Mouse (Mus musculus): ENCODE data around the gene Snrpe. TPM values are rescaled to one million over a fixed set of nuclear protein-coding genes. Genes with fewer than 3 reads are reported as not detected.

Gene Snrpe
- polyA plus RNA-seq, 1 experiment from 2014 or later = 514 TPM

DNA sequence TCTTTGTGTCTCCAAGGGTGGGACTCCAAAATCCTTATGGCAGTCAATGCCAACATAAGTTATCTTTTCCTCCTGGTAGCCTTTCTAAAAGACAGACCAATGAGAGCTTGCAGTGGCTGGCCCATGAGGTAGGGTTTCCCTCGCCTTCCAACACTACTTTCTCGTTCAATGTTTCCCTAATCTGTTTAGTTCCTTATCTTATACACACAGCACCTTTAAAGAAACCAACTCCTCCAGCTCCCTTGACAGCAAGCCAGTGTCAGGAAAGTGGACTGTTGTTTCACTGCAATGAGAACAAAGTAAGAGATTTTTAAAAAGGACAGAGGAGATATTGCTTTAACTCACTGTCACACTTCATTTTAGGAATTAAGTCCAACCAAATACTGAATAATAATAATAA is 7.8 kb upstream of the Snrpe start:
- 11% methylated on average over 2 of the region's 2 CpGs for WGBS (ENCODE audit: insufficient replicate concordance)
- H3K36me3 ChIP-seq = peaks cover 45% of the 10 kb centered on the region
- H3K27me3 ChIP-seq = no peaks in the 10 kb centered on the region
- no peaks in the 10 kb centered on the region for H3K9me3 ChIP-seq (replicated peaks)
- DNase-seq = no peak
- no peak overlapping the region for H3K4me3 ChIP-seq (replicated peaks)
- no peak overlapping the region for H3K4me2 ChIP-seq
- peak overlapping the region; percentile 48 for H3K27ac ChIP-seq
- ATAC-seq (ENCODE audit: low read depth) = peak; percentile 75
- no peak overlapping the region for H3K9ac ChIP-seq
- peaks cover 22% of the 10 kb centered on the region for H3K4me1 ChIP-seq (replicated peaks)

DNA sequence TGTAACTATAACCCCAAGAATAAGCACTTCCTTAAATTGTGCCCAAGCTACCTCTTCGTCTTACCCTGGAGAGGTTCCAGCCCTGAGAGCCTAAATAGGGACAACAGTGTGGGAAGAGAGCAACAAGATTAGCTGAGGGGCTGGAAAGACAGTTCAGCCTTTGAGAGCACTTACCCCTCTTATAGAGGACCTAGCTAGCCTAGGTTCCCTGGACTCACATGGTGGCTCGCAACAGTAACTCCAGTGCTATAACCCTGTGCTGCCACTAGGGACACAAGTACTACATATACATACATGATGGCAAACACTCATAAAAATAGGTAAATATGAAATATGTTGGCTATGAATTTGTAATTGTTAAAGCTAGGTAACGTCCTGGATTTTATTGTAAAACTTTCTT is 3.7 kb upstream of the Snrpe start:
- no peak overlapping the region for H3K4me2 ChIP-seq
- no peaks in the 10 kb centered on the region for H3K27me3 ChIP-seq
- H3K4me3 ChIP-seq (replicated peaks) = no peak overlapping the region
- peaks cover 10% of the 10 kb centered on the region; the same call in 1 of the 2 replicates for H3K36me3 ChIP-seq
- H3K4me1 ChIP-seq (replicated peaks) = peaks cover 27% of the 10 kb centered on the region
- no peak overlapping the region for H3K27ac ChIP-seq
- WGBS (ENCODE audit: insufficient replicate concordance) = 66% methylated on average over 3 of the region's 3 CpGs
- ATAC-seq (ENCODE audit: low read depth) (no peak), DNase-seq (no peak)
- H3K9me3 ChIP-seq (replicated peaks) = no peaks in the 10 kb centered on the region
- H3K9ac ChIP-seq = no peak overlapping the region

DNA sequence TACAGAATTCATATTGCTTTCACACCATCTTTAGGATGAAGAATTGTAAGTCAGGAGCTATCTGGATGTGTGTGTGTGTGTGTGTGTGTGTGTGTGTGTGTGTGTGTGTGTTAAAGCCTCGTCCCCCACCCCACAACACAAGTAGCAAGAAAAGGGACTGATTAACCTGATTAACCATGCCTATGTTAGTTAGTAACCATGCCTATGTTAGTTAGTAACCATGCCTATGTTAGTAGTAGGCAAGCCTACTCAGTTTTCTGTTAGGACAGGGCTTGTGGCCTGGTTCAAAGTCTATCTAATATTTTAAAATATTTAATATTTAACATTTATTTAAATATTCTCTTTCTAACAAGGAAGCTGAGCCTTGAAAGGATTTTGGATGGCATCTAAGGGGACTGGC is 1.3 kb upstream of the Snrpe start:
- H3K36me3 ChIP-seq = peaks cover 23% of the 10 kb centered on the region
- H3K27ac ChIP-seq = no peak overlapping the region
- no peaks in the 10 kb centered on the region for H3K9me3 ChIP-seq (replicated peaks)
- 56% methylated on average over 1 of the region's 1 CpGs for WGBS (ENCODE audit: insufficient replicate concordance)
- H3K27me3 ChIP-seq = no peaks in the 10 kb centered on the region
- H3K4me2 ChIP-seq = no peak overlapping the region
- DNase-seq (no peak), ATAC-seq (ENCODE audit: low read depth) (no peak)
- H3K4me1 ChIP-seq (replicated peaks) = peaks cover 30% of the 10 kb centered on the region
- H3K4me3 ChIP-seq (replicated peaks) = no peak overlapping the region
- H3K9ac ChIP-seq = no peak overlapping the region

DNA sequence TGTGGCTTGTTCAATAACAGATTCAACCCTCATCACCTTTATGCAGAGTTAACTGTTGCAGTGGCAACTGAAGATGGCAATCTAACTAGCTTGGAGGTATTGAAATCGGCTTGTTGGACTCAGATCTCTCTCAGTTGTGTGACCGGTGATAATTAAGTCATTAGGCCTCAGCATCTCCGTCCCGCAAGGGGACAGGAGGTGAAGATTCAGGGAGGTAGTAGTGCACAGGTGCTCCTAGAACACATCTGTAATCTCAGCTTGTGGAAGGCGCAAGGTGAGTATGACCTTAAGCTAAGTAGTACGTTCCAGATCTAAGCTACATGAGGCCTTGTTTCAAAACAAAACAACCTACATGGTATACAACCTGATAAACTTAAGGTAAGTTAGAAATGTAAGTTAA is 510 bp upstream of the Snrpe start:
- Histone ChIP-seq H3K36me3 (peaks cover 31% of the 10 kb centered on the region), H3K9me3 (replicated peaks) (no peaks in the 10 kb centered on the region), H3K4me1 (replicated peaks) (peaks cover 31% of the 10 kb centered on the region), H3K4me3 (replicated peaks) (peak overlapping the region; percentile 31), H3K4me2 (peak overlapping the region; percentile 40), H3K9ac (0 out of 2 replicates have a peak overlapping the region, but pooled peaks have one; percentile 13), H3K27me3 (no peaks in the 10 kb centered on the region), H3K27ac (no peak overlapping the region)
- 53% methylated on average over 6 of the region's 6 CpGs for WGBS (ENCODE audit: insufficient replicate concordance)
- ATAC-seq (ENCODE audit: low read depth) (no peak), DNase-seq (no peak)

DNA sequence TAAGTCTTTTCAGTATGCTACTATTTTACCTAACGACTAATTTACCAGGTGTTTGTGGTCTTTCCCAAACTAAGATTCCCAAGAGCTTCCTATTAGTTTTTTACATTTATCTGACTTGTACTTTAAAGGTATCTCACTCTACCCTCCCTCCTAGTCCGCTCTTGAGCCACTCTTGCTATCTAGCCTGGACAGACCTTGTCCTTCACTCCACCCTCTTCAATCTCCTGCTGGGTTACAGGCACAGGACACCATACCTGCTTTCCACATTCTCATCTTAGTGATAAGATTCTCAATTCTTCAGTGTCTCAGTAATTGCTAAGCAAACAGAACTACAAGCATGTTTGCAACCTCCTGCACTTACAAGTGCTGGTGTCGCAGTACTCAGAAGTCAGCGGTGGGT is 6.9 kb downstream of the Snrpe start:
- WGBS (ENCODE audit: insufficient replicate concordance) = 78% methylated on average over 4 of the region's 4 CpGs
- peaks cover 75% of the 10 kb centered on the region for H3K36me3 ChIP-seq
- ATAC-seq (ENCODE audit: low read depth) = peak; percentile 80

DNA sequence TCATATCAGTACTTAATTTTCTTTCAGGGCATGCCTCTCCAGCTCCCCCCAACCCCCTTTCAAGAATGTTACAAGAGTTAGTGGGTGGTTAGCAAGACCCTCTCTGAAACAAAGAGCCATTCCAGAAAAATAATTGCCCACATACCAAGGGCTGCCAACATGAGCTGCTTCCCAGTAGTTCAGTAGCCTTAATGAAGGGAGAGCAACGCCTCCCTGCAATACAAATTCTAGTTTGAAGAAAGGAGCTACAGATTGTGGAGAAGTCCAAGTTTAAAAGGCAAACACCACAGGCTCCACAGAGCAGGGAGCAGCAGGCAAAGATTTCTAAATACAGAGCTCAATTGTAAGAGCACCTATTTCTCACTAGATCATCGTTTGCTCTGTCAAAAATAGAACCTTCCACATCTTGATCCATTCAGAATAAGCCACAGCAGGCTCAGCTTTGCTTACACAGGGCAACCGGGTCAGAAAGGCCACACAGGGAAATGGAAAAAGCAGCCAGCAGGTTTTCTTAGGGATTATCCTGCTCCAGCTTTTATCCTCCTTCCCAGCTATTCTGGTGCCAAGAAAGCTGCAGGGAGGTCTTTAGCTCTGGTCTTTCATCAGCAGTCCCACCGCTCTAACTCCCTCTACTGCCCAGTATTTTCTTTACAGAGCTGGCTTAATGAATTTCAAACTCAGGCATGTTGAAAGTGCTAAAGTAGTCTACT is 13.6 kb downstream of the Snrpe start:
- Histone ChIP-seq H3K4me2 (no peak overlapping the region), H3K36me3 (peaks cover 8% of the 10 kb centered on the region; the same call in 1 of the 2 replicates), H3K9me3 (replicated peaks) (no peaks in the 10 kb centered on the region), H3K4me1 (replicated peaks) (no peaks in the 10 kb centered on the region), H3K27me3 (no peaks in the 10 kb centered on the region), H3K9ac (no peak overlapping the region), H3K27ac (no peak overlapping the region), H3K4me3 (replicated peaks) (no peak overlapping the region)
- ATAC-seq (ENCODE audit: low read depth) (no peak), DNase-seq (no peak)
- 35% methylated on average over 4 of the region's 4 CpGs for WGBS (ENCODE audit: insufficient replicate concordance)

More for the DNA sequence above, 6.9 kb downstream of the Snrpe start:
- Histone ChIP-seq H3K27me3 (no peaks in the 10 kb centered on the region), H3K4me2 (no peak overlapping the region), H3K4me1 (replicated peaks) (peaks cover 37% of the 10 kb centered on the region), H3K9ac (no peak overlapping the region), H3K4me3 (replicated peaks) (no peak overlapping the region), H3K27ac (no peak overlapping the region), H3K9me3 (replicated peaks) (no peaks in the 10 kb centered on the region)
- DNase-seq = no peak

DNA sequence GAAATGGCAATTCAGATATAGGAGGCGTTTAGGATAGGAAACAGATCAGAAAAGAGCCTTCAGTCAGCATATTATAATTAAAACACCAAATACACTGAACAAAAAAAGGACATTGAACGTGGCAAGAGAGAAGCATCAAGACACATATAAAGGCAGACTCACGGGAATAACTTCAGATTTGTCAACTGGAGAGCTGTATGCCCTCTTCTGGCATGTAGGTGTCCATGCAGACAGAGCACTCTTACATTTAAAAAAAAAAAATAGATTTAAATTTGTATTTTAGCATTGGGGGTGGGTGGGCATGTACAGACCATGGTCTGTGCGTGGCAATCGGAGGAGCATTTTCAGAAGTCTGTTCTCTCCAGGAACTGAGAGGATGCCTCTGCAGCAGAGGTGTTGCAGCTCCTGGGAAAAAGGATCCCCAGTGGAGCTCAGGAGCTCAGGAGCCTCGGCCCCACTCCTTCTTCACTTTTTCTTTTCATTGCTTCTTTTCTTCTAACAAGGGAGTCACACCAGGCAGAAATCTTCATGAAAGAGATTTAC is 24.0 kb downstream of the Snrpe start:
- ATAC-seq (ENCODE audit: low read depth) = no peak
- no peaks in the 10 kb centered on the region for H3K9me3 ChIP-seq (replicated peaks)
- no peaks in the 10 kb centered on the region for H3K27me3 ChIP-seq
- H3K9ac ChIP-seq = no peak overlapping the region
- H3K4me1 ChIP-seq (replicated peaks) = no peaks in the 10 kb centered on the region
- H3K36me3 ChIP-seq = no peaks in the 10 kb centered on the region
- 56% methylated on average over 6 of the region's 6 CpGs for WGBS (ENCODE audit: insufficient replicate concordance)
- H3K27ac ChIP-seq = no peak overlapping the region
- H3K4me3 ChIP-seq (replicated peaks) = no peak overlapping the region
- no peak for DNase-seq
- no peak overlapping the region for H3K4me2 ChIP-seq

DNA sequence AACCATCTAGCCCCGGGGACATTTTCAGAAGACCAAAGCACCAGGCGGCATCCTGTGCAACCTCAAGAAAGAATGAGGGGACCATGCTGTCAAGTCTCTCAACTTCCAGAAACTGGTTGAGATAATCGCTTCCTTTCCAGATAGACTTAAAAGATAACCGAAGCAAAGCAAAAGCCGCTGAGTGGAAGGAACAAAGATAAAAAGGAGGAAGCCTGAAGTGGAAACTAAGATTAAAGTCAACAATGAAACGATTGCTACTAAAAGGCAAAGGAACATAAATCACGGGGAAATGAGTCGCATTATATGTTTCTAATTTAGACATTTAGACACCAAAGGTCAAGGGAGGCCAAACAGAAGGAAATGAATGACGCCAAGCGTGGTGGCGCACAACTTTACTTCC is 38.8 kb downstream of the Snrpe start:
- H3K27ac ChIP-seq = no peak overlapping the region
- no peaks in the 10 kb centered on the region for H3K36me3 ChIP-seq
- no peaks in the 10 kb centered on the region for H3K27me3 ChIP-seq
- WGBS (ENCODE audit: insufficient replicate concordance) = 16% methylated on average over 11 of the region's 11 CpGs
- no peak overlapping the region for H3K9ac ChIP-seq
- H3K9me3 ChIP-seq (replicated peaks) = peaks cover 5% of the 10 kb centered on the region
- no peak for DNase-seq
- ATAC-seq (ENCODE audit: low read depth) = no peak
- no peak overlapping the region for H3K4me2 ChIP-seq
- no peaks in the 10 kb centered on the region for H3K4me1 ChIP-seq (replicated peaks)
- H3K4me3 ChIP-seq (replicated peaks) = no peak overlapping the region

Other genes with a start within 250 kb of the Snrpe start
- gene Etnk2, start 246.7 kb downstream of the Snrpe start, polyA plus RNA-seq (2015; fragmentation: Nextera tagmentation; extraction: Ambion mirVana) = 4.3 and 4.8 TPM in 2 replicates
- 1.3 and 1.5 TPM in 2 replicates for gene Sox13, start 185.9 kb downstream of the Snrpe start, polyA plus RNA-seq (2015; fragmentation: Nextera tagmentation; extraction: Ambion mirVana)
- not detected in 2 replicates for gene Zbed6, start 50.6 kb upstream of the Snrpe start, polyA plus RNA-seq (2015; fragmentation: Nextera tagmentation; extraction: Ambion mirVana)
- gene Gm38394, start 51.0 kb upstream of the Snrpe start, polyA plus RNA-seq (2015; fragmentation: Nextera tagmentation; extraction: Ambion mirVana) = 0.97 and 1.2 TPM in 2 replicates
- 0.28 and 0.65 TPM in 2 replicates for gene Lax1, start 79.8 kb upstream of the Snrpe start, polyA plus RNA-seq (2015; fragmentation: Nextera tagmentation; extraction: Ambion mirVana)
- 27.5 and 28.8 TPM in 2 replicates for gene Atp2b4, start 190.8 kb upstream of the Snrpe start, polyA plus RNA-seq (2015; fragmentation: Nextera tagmentation; extraction: Ambion mirVana)

Data from liver, embryonic 13.5 days (tissue).